Mouse (Mus musculus): ENCODE data around the gene Ifna2.

Ifna2 gene

DNA sequence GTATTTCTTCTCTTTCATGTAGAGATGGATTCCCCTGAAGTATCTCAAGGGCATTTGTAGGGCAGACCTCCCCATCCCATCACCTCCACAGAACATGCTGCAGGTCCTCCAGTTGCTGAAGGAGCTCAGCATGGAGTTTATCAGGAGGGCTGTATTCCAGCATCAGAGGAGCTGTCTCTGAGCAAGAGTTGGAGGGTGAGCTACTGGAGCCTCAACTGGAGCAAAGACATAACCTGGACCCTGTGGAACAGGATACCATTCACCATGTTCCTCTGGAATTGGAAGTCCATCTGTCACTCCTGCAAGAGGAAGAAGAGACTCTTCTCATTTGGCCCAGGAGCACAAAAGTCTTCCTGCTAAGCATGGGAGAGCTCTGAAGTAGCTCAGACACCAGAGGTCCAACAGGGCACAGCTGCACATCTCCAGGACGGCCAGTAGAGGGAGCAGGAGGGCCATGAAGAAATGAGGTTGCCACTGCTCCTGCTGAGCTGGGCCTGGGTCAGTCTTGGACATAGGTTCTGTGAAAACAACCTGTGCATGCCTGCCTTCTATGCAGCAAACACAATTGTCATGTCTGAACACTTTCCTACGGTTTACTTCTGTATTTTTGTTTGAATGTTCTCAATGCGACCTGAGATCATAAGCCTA, 12.6 kb upstream of the Ifna2 start:
- DNase-seq (ENCODE audit: low read depth, low spot score): peak; percentile 84
- H3K36me3 ChIP-seq (ENCODE audit: control insufficient read depth, insufficient read depth, low read length, poor library complexity, severe bottlenecking): no peaks in the 10 kb centered on the region
- H3K27me3 ChIP-seq (ENCODE audit: control insufficient read depth, insufficient read depth, low read length, poor library complexity, severe bottlenecking): no peaks in the 10 kb centered on the region

GRCm38 (mm10) chr4:88693392-88693791, 9.7 kb upstream of the Ifna2 start:
- no peaks in the 10 kb centered on the region for H3K27me3 ChIP-seq (ENCODE audit: control insufficient read depth, insufficient read depth, low read length, poor library complexity, severe bottlenecking)
- no peaks in the 10 kb centered on the region for H3K36me3 ChIP-seq (ENCODE audit: control insufficient read depth, insufficient read depth, low read length, poor library complexity, severe bottlenecking)
- DNase-seq (ENCODE audit: low read depth, low spot score): peak; percentile 59

DNA sequence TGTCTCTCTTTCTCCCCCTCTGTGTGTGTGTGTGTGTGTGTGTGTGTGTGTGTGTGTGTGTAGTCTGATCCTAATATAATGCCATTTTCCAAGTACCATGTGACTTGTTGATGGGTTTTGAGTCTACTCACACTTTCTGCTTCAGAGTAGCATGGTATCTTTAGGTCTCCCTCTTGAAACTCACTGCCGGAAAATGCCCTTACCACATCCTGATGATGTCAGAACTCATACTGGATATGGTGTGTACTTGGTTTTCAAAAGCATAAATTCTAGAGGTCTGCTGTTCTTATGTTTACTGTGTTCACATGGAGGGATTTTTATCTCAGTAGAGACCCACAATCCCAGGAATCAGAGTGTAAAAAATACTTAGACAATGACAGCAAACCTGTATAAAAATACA, 8.8 kb upstream of the Ifna2 start:
- no peak for DNase-seq (ENCODE audit: low read depth, low spot score)
- Histone ChIP-seq H3K36me3 (ENCODE audit: control insufficient read depth, insufficient read depth, low read length, poor library complexity, severe bottlenecking) (no peaks in the 10 kb centered on the region), H3K27me3 (ENCODE audit: control insufficient read depth, insufficient read depth, low read length, poor library complexity, severe bottlenecking) (no peaks in the 10 kb centered on the region)

DNA sequence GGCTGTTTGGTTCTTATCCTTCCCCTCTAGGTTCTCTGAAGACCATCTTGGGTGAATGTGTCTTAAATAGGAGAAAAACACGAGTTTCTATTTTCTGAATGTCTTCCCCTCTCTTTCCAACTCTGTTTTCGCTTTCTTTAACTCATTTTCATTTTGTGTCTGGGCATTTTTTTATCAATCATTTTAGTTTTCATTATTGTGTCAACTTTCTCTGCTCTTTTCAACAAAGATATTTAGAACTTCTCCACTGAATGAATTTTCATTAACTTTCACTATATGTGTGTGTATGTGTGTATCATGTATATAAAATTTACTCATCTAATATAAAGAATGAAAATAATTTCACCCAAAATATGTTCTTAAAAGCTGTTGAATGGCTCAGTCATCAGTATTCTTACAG, 7.5 kb upstream of the Ifna2 start, which contains the start of gene Ifnab:
Ifnab (minus strand) TSS at position 101 of the 400 bp plus-strand sequence.
- H3K27me3 ChIP-seq (ENCODE audit: control insufficient read depth, insufficient read depth, low read length, poor library complexity, severe bottlenecking): no peaks in the 10 kb centered on the region
- no peak for DNase-seq (ENCODE audit: low read depth, low spot score)
- no peaks in the 10 kb centered on the region for H3K36me3 ChIP-seq (ENCODE audit: control insufficient read depth, insufficient read depth, low read length, poor library complexity, severe bottlenecking)

DNA sequence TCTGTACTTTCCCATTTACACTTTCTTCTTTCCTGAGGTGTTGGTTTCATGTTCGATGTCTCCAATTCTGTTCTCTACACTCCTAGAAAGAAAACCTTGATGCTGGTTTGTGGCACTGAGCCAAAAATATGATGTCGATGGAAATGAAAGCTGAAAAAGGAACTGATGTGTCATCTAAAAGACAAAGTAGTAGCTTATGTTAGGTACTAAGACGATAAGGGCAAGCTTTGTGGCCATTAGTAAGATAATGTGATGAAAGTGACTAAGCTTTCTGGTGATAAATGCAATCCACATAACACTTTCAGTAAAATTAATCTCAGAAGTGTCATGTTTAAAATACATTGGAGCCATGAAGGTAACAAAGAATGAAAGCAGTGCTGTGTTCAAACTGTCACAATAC, 2.4 kb downstream of the Ifna2 start:
- no peak for DNase-seq (ENCODE audit: low read depth, low spot score)
- H3K27me3 ChIP-seq (ENCODE audit: control insufficient read depth, insufficient read depth, low read length, poor library complexity, severe bottlenecking): no peaks in the 10 kb centered on the region
- H3K36me3 ChIP-seq (ENCODE audit: control insufficient read depth, insufficient read depth, low read length, poor library complexity, severe bottlenecking): no peaks in the 10 kb centered on the region

- H3K36me3 ChIP-seq (ENCODE audit: control insufficient read depth, insufficient read depth, low read length, poor library complexity, severe bottlenecking): no peaks in the 10 kb centered on the region
- H3K27me3 ChIP-seq (ENCODE audit: control insufficient read depth, insufficient read depth, low read length, poor library complexity, severe bottlenecking): no peaks in the 10 kb centered on the region
- DNase-seq (ENCODE audit: low read depth, low spot score): peak; percentile 58
Observed at GRCm38 (mm10) chr4:88680362-88680761, 3.4 kb downstream of the Ifna2 start.

DNA sequence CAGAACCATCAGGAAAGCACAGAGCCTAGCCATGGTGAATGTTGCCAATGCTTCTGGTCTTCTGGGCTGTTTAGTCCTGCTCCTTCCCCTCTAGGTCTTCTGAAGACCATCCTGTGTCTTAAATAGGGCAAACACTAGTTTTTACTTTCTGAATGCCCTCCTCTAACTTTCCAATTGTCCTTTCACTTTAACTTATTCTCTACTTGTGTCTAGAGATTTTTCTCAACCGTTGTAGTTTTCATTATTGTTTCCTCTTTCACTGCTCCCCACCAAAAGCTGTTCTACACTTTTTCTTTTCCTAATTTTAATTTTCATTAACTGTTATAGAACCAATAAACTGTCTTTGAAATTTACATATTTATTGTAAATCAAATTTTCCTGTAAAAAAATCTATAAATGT, 6.9 kb downstream of the Ifna2 start, which contains the start of gene Ifna16:
Ifna16 (minus strand) TSS at position 101 of the 400 bp plus-strand sequence.
- no peak for DNase-seq (ENCODE audit: low read depth, low spot score)

DNA sequence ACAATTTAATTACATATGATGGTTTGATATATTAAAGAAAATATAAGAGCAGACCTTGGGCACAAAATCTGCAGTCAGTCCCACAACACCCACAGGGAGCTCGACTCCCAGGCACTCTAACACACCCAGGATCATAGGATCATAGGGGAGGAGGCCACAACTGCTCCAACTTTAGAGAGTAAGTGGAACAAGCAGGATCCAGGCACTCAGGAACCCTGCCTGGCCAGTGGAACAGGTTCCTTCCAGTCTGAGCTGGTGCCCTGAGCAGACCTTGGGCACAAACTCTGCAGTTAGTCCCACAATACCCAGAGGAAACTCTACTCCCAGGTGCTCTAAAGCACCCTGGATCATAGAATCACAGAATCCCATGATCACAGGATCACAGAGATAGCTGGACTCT, 28.3 kb downstream of the Ifna2 start:
- no peak for DNase-seq (ENCODE audit: low read depth, low spot score)
- no peaks in the 10 kb centered on the region for H3K36me3 ChIP-seq (ENCODE audit: control insufficient read depth, insufficient read depth, low read length, poor library complexity, severe bottlenecking)
- H3K27me3 ChIP-seq (ENCODE audit: control insufficient read depth, insufficient read depth, low read length, poor library complexity, severe bottlenecking): no peaks in the 10 kb centered on the region

More for the DNA sequence above, 6.9 kb downstream of the Ifna2 start, which contains the start of gene Ifna16:
- H3K36me3 ChIP-seq (ENCODE audit: control insufficient read depth, insufficient read depth, low read length, poor library complexity, severe bottlenecking): no peaks in the 10 kb centered on the region
- H3K27me3 ChIP-seq (ENCODE audit: control insufficient read depth, insufficient read depth, low read length, poor library complexity, severe bottlenecking): no peaks in the 10 kb centered on the region

DNA sequence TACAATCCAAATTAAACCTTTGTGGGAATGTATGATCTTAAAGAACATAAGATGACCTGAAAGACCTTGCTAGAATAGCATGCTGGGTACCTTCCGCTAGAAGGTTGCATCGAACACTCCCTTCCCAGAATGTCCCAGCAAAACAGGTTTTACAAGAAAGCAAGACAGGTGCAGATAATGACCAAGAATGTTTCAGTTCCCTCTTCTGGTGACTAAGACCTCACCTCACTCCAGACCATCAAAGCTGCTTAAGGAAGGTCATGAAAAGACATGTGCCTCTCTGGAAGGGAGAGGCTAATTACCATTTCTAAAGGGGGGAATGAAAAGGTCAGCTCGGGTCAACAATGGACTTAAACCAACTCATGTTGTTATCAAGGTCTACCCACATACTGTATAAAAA, 30.1 kb downstream of the Ifna2 start:
- Histone ChIP-seq H3K36me3 (ENCODE audit: control insufficient read depth, insufficient read depth, low read length, poor library complexity, severe bottlenecking) (no peaks in the 10 kb centered on the region), H3K27me3 (ENCODE audit: control insufficient read depth, insufficient read depth, low read length, poor library complexity, severe bottlenecking) (no peaks in the 10 kb centered on the region)
- DNase-seq (ENCODE audit: low read depth, low spot score): no peak

DNA sequence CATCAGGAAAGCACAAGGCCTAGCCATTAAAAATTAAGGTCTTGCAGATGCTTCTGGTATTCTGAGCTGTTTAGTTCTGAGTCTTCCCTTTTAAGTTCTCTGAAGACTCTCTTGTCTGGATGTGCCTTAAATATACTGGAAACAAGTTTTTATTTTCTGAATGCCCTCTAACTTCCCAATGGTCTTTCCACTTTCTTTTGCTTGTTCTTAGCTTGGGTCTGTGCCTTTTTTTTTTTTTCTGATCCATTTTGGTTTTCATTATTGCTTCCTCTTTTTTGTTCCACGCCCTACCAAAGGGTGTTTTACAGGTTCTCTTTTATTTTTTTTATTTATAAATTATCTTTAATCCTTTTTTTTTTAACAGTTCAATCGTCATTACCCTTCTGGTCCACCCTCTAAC, 39.4 kb downstream of the Ifna2 start, which contains the start of gene Ifna13:
Ifna13 (minus strand) TSS at position 101 of the 400 bp plus-strand sequence.
- no peaks in the 10 kb centered on the region; the same call in 1 of the 2 replicates for H3K27me3 ChIP-seq (ENCODE audit: control insufficient read depth, insufficient read depth, low read length, poor library complexity, severe bottlenecking)
- DNase-seq (ENCODE audit: low read depth, low spot score): no peak
- H3K36me3 ChIP-seq (ENCODE audit: control insufficient read depth, insufficient read depth, low read length, poor library complexity, severe bottlenecking): no peaks in the 10 kb centered on the region

GRCm38 (mm10) chr4:88642526-88642925, 41.2 kb downstream of the Ifna2 start:
- H3K36me3 ChIP-seq (ENCODE audit: control insufficient read depth, insufficient read depth, low read length, poor library complexity, severe bottlenecking): no peaks in the 10 kb centered on the region
- no peaks in the 10 kb centered on the region for H3K27me3 ChIP-seq (ENCODE audit: control insufficient read depth, insufficient read depth, low read length, poor library complexity, severe bottlenecking)
- DNase-seq (ENCODE audit: low read depth, low spot score): no peak

DNA sequence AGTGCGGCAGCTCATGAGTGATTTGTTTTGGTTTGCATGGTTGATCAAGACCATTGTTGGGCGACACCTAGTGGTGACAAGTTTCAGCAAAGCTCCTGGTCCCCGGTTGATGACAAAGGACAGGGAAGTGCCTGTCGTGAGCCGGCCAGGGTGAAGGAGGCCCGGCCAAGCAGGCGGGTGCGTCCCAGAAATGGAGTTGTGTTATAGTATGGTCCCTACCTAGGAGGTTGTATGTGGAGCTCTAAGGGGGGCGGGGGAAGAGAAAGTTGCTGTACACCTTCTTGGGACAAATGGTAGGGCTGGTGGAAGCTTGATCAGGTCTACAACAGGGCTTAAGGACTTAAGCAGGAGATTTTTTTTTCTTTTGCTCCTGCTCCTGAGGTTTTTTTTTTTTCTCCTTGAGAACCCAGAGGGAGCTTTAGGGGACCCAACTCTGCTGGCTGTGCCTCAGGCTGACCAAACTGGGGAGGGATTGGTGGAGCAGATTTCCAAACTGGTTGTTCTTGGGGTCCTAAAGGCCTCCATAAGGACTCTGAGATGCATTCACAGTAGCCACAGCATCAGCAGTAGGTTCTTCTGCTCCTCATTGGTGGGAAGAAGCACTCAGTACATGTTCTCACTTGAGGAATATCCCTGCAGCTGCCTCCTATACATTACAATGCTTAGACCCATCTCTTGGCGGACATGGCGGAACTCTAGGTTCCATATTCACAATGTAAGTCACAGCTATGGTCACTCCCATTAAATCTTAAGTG, 42.5 kb downstream of the Ifna2 start:
- H3K36me3 ChIP-seq (ENCODE audit: control insufficient read depth, insufficient read depth, low read length, poor library complexity, severe bottlenecking): no peaks in the 10 kb centered on the region
- peak; percentile 100 for DNase-seq (ENCODE audit: low read depth, low spot score)

DNA sequence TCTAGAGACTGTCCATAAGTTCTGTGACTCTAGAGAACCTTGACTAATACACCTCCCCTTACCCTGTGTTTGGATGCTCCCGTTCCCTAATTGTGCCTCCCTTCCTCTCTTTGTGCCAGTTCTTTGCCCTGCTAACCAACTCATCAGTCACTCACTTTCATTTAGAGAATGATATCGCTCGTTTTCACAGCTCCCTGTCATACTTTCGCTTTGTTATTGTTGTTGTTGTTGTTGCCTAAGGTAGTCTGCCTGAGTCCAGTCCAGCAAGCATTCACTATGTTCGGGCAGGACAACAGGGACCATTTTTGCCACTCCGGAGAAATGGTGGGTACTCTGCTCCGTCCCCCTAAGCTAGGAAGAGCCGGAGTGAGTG, 43.0 kb downstream of the Ifna2 start:
- H3K36me3 ChIP-seq (ENCODE audit: control insufficient read depth, insufficient read depth, low read length, poor library complexity, severe bottlenecking): no peaks in the 10 kb centered on the region
- no peaks in the 10 kb centered on the region for H3K27me3 ChIP-seq (ENCODE audit: control insufficient read depth, insufficient read depth, low read length, poor library complexity, severe bottlenecking)
- no peak for DNase-seq (ENCODE audit: low read depth, low spot score)

More for the DNA sequence above, 42.5 kb downstream of the Ifna2 start:
- H3K27me3 ChIP-seq (ENCODE audit: control insufficient read depth, insufficient read depth, low read length, poor library complexity, severe bottlenecking): no peaks in the 10 kb centered on the region

DNA sequence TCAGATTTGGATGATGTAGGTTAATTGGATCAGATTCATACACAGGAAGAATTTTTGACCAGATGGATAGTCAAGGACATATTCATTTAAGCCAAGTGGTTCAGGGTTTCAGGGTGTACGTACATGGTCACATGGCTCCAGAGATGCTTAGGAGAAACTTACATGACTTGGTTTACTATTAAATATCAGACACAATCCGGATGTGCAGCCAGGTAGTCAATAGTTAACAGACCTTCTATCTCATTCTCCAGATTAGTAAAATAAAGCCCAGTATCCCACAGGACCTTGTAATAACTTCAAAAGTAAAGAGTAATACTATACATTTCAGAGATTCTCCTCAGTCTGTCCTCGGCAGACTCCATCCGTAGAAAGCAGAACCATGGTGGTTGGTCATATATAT, 49.4 kb downstream of the Ifna2 start, which contains the start of gene C87499:
C87499 (minus strand) TSS at position 101 of the 400 bp plus-strand sequence.
- DNase-seq (ENCODE audit: low read depth, low spot score): no peak
- Histone ChIP-seq H3K36me3 (ENCODE audit: control insufficient read depth, insufficient read depth, low read length, poor library complexity, severe bottlenecking) (no peaks in the 10 kb centered on the region), H3K27me3 (ENCODE audit: control insufficient read depth, insufficient read depth, low read length, poor library complexity, severe bottlenecking) (no peaks in the 10 kb centered on the region)

Measured in splenic B cell, adult 2 months (primary cell).